18 mouse cellular contexts compared by ENCODE assay signal in the genomic region with DNA sequence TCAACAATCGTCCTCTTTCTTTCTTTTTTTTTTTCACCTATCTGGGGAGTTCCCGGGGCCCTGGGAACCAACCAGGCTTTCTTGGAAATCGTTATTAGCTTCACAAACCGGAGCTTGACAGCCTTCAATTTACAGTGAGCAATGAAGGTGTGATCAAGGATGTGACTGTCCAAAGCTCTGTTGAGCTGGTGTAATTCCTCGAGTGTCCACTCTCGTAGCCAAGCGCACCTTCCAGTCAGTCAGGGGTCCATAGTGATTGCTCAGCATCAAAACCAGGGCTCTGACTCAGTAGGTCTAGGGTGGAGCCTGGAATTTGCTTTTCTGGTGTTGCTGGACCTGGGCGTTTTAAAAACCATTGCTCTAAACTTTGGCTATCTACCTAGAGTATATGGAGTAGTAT. TPM values are rescaled to one million over a fixed set of nuclear protein-coding genes. Genes with fewer than 3 reads are reported as not detected.
DNase-seq lines count a peak whose midpoint lies in the region; ATAC-seq and TF ChIP-seq lines count a peak whose summit lies in the region.
"Had no signal": no experiment of that assay in that cellular context is flagged by ENCODE, and none has a peak within 500 bp of the region (broad histone marks: within the 10 kb centered on the region; RNA-seq: fewer than 3 reads in every experiment).

No protein-coding gene starts in this region.

- no peaks in the 10 kb centered on the region for H3K9me3 ChIP-seq in embryonic facial prominence, embryonic 13.5 days
- H3K9me3 ChIP-seq in embryonic facial prominence, embryonic 10.5 days = no peaks in the 10 kb centered on the region
- H3K9me3 ChIP-seq in liver, embryonic 14.5 days (ENCODE audit: control insufficient read depth, low read length) = no peaks in the 10 kb centered on the region
- no peaks in the 10 kb centered on the region for H3K9me3 ChIP-seq in liver, embryonic 12.5 days (replicated peaks)
- H3K9me3 ChIP-seq: heart, embryonic 13.5 days; hindbrain, embryonic 10.5 days; limb, embryonic 13.5 days had no signal

- no peak overlapping the region for H3K9ac ChIP-seq in embryonic facial prominence, embryonic 13.5 days
- no peak overlapping the region for H3K9ac ChIP-seq in liver, embryonic 14.5 days (replicated peaks)
- no peak overlapping the region for H3K9ac ChIP-seq in liver, embryonic 12.5 days
- H3K9ac ChIP-seq: heart, embryonic 13.5 days; limb, embryonic 13.5 days had no signal

- TF ChIP-seq POLR2A in myocyte (IDR thresholded peaks at IDR 0.05; ENCODE audit: insufficient read length, low read depth) = peak; percentile 8

- no peak for DNase-seq in embryonic facial prominence, embryonic 10.5 days (ENCODE audit: low spot score)
- DNase-seq in liver, embryonic 14.5 days (ENCODE audit: low read depth in 3 of 3, low spot score in 3 of 3) = no peak
- peak; percentile 60 for DNase-seq in Muller cell, postnatal 12 days (ENCODE audit: inconsistent ontology term)
- DNase-seq in left cerebral cortex, postnatal 36 days (ENCODE audit: low spot score in 2 of 2) = no peak
- no peak for DNase-seq in kidney, postnatal 10 days
- DNase-seq: cerebellum, adult 8-10 months; gastrocnemius, postnatal 14 days; lung, postnatal 14 days; thymus, postnatal 25 days had no signal

- no peaks in the 10 kb centered on the region for H3K27me3 ChIP-seq in embryonic facial prominence, embryonic 13.5 days
- H3K27me3 ChIP-seq in embryonic facial prominence, embryonic 10.5 days (replicated peaks; ENCODE audit: low read depth, poor library complexity, severe bottlenecking) = peaks cover 20% of the 10 kb centered on the region
- H3K27me3 ChIP-seq in liver, embryonic 14.5 days (ENCODE audit: control insufficient read depth, insufficient read depth, low read length) = peaks cover 7% of the 10 kb centered on the region
- H3K27me3 ChIP-seq in liver, embryonic 12.5 days (replicated peaks) = peaks cover 26% of the 10 kb centered on the region
- H3K27me3 ChIP-seq in myocyte (ENCODE audit: control insufficient read depth, insufficient read depth, insufficient read length) = no peaks in the 10 kb centered on the region
- H3K27me3 ChIP-seq: heart, embryonic 13.5 days; limb, embryonic 13.5 days had no signal

- peaks cover 43% of the 10 kb centered on the region for H3K4me1 ChIP-seq in embryonic facial prominence, embryonic 13.5 days
- peaks cover 22% of the 10 kb centered on the region for H3K4me1 ChIP-seq in embryonic facial prominence, embryonic 10.5 days
- H3K4me1 ChIP-seq in liver, embryonic 14.5 days (replicated peaks; ENCODE audit: control insufficient read depth in 2 of 2, insufficient read depth in 2 of 2, low read length in 1 of 2) = peaks cover 0 to under 1% of the 10 kb centered on the region in 2 experiments; a peak in 2 of 4 replicates
- H3K4me1 ChIP-seq in liver, embryonic 12.5 days = no peaks in the 10 kb centered on the region

- no peaks in the 10 kb centered on the region for H3K79me2 ChIP-seq in myocyte (ENCODE audit: control insufficient read depth, insufficient read depth)

- 61% methylated on average over 8 of the region's 8 CpGs for WGBS in embryonic facial prominence, embryonic 13.5 days
- 71% methylated on average over 8 of the region's 8 CpGs for WGBS in embryonic facial prominence, embryonic 10.5 days
- WGBS in liver, embryonic 14.5 days (ENCODE audit: insufficient replicate concordance) = 51% methylated on average over 8 of the region's 8 CpGs
- 54% methylated on average over 8 of the region's 8 CpGs for WGBS in liver, embryonic 12.5 days (ENCODE audit: insufficient replicate concordance)

- no peak for TF ChIP-seq EP300 in liver, embryonic 14.5 days (IDR thresholded peaks at IDR 0.05; ENCODE audit: low read depth)

- no peak overlapping the region for H3ac ChIP-seq in myocyte (ENCODE audit: control insufficient read depth, insufficient read length)

- no peak for ATAC-seq in embryonic facial prominence, embryonic 13.5 days (ENCODE audit: insufficient number of reproducible peaks, insufficient read depth, low FRiP score, low TSS enrichment, low read depth)
- ATAC-seq in liver, embryonic 14.5 days (ENCODE audit: insufficient read depth) = no peak
- ATAC-seq in liver, embryonic 12.5 days = no peak
- ATAC-seq: forebrain, embryonic 16.5 days; intestine, embryonic 16.5 days had no signal

- H3K4me2 ChIP-seq in embryonic facial prominence, embryonic 13.5 days = no peak overlapping the region
- no peak overlapping the region for H3K4me2 ChIP-seq in liver, embryonic 14.5 days (ENCODE audit: low read depth)
- no peak overlapping the region for H3K4me2 ChIP-seq in liver, embryonic 12.5 days
- peak overlapping the region; percentile 51 for H3K4me2 ChIP-seq in myocyte (ENCODE audit: low read depth)
- H3K4me2 ChIP-seq: heart, embryonic 13.5 days; limb, embryonic 13.5 days; midbrain, embryonic 11.5 days had no signal

- no peaks in the 10 kb centered on the region for H3K36me3 ChIP-seq in embryonic facial prominence, embryonic 13.5 days
- no peaks in the 10 kb centered on the region for H3K36me3 ChIP-seq in embryonic facial prominence, embryonic 10.5 days (replicated peaks)
- no peaks in the 10 kb centered on the region for H3K36me3 ChIP-seq in liver, embryonic 14.5 days (replicated peaks; ENCODE audit: control insufficient read depth, insufficient read depth, low read depth)
- no peaks in the 10 kb centered on the region for H3K36me3 ChIP-seq in liver, embryonic 12.5 days
- no peaks in the 10 kb centered on the region for H3K36me3 ChIP-seq in myocyte (ENCODE audit: control insufficient read depth, insufficient read depth)
- H3K36me3 ChIP-seq: heart, embryonic 13.5 days; hindbrain, embryonic 10.5 days; limb, embryonic 13.5 days had no signal

- peak overlapping the region; percentile 48; the same call in 1 of the 2 replicates for H3K27ac ChIP-seq in embryonic facial prominence, embryonic 13.5 days
- no peak overlapping the region for H3K27ac ChIP-seq in embryonic facial prominence, embryonic 10.5 days (replicated peaks)
- H3K27ac ChIP-seq in liver, embryonic 14.5 days = no peak overlapping the region
- H3K27ac ChIP-seq in liver, embryonic 12.5 days = no peak overlapping the region
- H3K27ac ChIP-seq: heart, embryonic 13.5 days; hindbrain, embryonic 10.5 days; limb, embryonic 13.5 days had no signal

- 0 out of 2 replicates have a peak, but pooled peaks have one; percentile 10 for TF ChIP-seq CTCF in liver, embryonic 14.5 days (IDR thresholded peaks at IDR 0.05; ENCODE audit: low read depth)

- H3K4me3 ChIP-seq in embryonic facial prominence, embryonic 13.5 days = no peak overlapping the region
- no peak overlapping the region for H3K4me3 ChIP-seq in embryonic facial prominence, embryonic 10.5 days
- H3K4me3 ChIP-seq in liver, embryonic 14.5 days (ENCODE audit: insufficient read depth in 1 of 2, low read depth in 2 of 2, low read length in 2 of 2) = no peak overlapping the region
- H3K4me3 ChIP-seq in liver, embryonic 12.5 days = no peak overlapping the region
- no peak overlapping the region for H3K4me3 ChIP-seq in myocyte
- H3K4me3 ChIP-seq: heart, embryonic 13.5 days; hindbrain, embryonic 10.5 days; limb, embryonic 13.5 days had no signal

- intact Hi-C loops in left cerebral cortex, postnatal 36 days (cut with DNase I) = no loop called here

TF ChIP-seq in myocyte, 11 proteins besides CTCF, POLR2A, EP300 and RAD21 (continues in another document):
- TF ChIP-seq POLR2AphosphoS2 (IDR thresholded peaks at IDR 0.05; ENCODE audit: insufficient read length, low read depth) (no peak), REST (IDR thresholded peaks at IDR 0.05; ENCODE audit: insufficient read depth, insufficient read length) (no peak), USF1 (IDR thresholded peaks at IDR 0.05; ENCODE audit: low read depth) (no peak), MYOD1 (IDR thresholded peaks at IDR 0.05; ENCODE audit: control insufficient read depth in 1 of 3, insufficient read length in 2 of 3, low read depth in 2 of 3) (no peak)

RNA-seq across cellular contexts. Expression of gene Phlda3, which starts 5.7 kb away (rescaled TPM):
- 78.0 and 85.6 TPM in 2 replicates for polyA plus RNA-seq in embryonic facial prominence, embryonic 13.5 days (2015; fragmentation: Nextera tagmentation; extraction: Ambion mirVana)
- 29.0 and 32.2 TPM in 2 replicates for polyA plus RNA-seq in embryonic facial prominence, embryonic 10.5 days (2016; fragmentation: Nextera tagmentation; extraction: Ambion mirVana)
- 3.2 TPM in 2 replicates for polyA plus RNA-seq in liver, embryonic 14.5 days (2012; rRNA removed)
- polyA plus RNA-seq in liver, embryonic 14.5 days (2014; fragmentation: Nextera tagmentation; extraction: Ambion mirVana) = 4.5 and 5.2 TPM in 2 replicates
- 11.4 and 11.9 TPM in 2 replicates for polyA plus RNA-seq in liver, embryonic 12.5 days (2016; fragmentation: Nextera tagmentation; extraction: Ambion mirVana)
- 317 TPM for polyA plus RNA-seq in myocyte (2012; fragmentation: generic; extraction: Trizol)
- 10 to 100 TPM; 18.2 to 28.8 TPM for total RNA-seq in left cerebral cortex, postnatal 36 days (2021)

RNA-seq across cellular contexts. Expression of gene Tnni1, which starts 19.0 kb away (rescaled TPM):
- polyA plus RNA-seq in embryonic facial prominence, embryonic 13.5 days (2015; fragmentation: Nextera tagmentation; extraction: Ambion mirVana) = 28.9 and 33.8 TPM in 2 replicates
- polyA plus RNA-seq in embryonic facial prominence, embryonic 10.5 days (2016; fragmentation: Nextera tagmentation; extraction: Ambion mirVana) = 5.5 and 7.9 TPM in 2 replicates
- polyA plus RNA-seq in liver, embryonic 14.5 days (2012; rRNA removed) = 0.95 and 1.3 TPM in 2 replicates
- 1.5 and 1.7 TPM in 2 replicates for polyA plus RNA-seq in liver, embryonic 14.5 days (2014; fragmentation: Nextera tagmentation; extraction: Ambion mirVana)
- 10.5 and 12.9 TPM in 2 replicates for polyA plus RNA-seq in liver, embryonic 12.5 days (2016; fragmentation: Nextera tagmentation; extraction: Ambion mirVana)
- polyA plus RNA-seq in myocyte (2012; fragmentation: generic; extraction: Trizol) = 3,569 TPM
- total RNA-seq in left cerebral cortex, postnatal 36 days (2021) = 1 to 10 TPM; 2.2 to 4.8 TPM
- polyA plus RNA-seq: forebrain, embryonic 16.5 days had no signal

RNA-seq across cellular contexts. Expression of gene Csrp1, which starts 40.4 kb away (rescaled TPM):
- polyA plus RNA-seq in embryonic facial prominence, embryonic 13.5 days (2015; fragmentation: Nextera tagmentation; extraction: Ambion mirVana) = 77.0 and 79.3 TPM in 2 replicates
- polyA plus RNA-seq in embryonic facial prominence, embryonic 10.5 days (2016; fragmentation: Nextera tagmentation; extraction: Ambion mirVana) = 47.4 and 51.9 TPM in 2 replicates
- polyA plus RNA-seq in liver, embryonic 14.5 days (2012; rRNA removed) = 35.7 and 38.2 TPM in 2 replicates
- polyA plus RNA-seq in liver, embryonic 14.5 days (2014; fragmentation: Nextera tagmentation; extraction: Ambion mirVana) = 33.8 and 34.7 TPM in 2 replicates
- 56.2 and 60.7 TPM in 2 replicates for polyA plus RNA-seq in liver, embryonic 12.5 days (2016; fragmentation: Nextera tagmentation; extraction: Ambion mirVana)
- 219 TPM for polyA plus RNA-seq in myocyte (2012; fragmentation: generic; extraction: Trizol)
- 100 to 1,000 TPM; 195 to 250 TPM for total RNA-seq in left cerebral cortex, postnatal 36 days (2021)

RNA-seq across cellular contexts. Expression of gene Lad1, which starts 58.2 kb away (rescaled TPM):
- polyA plus RNA-seq in embryonic facial prominence, embryonic 13.5 days (2015; fragmentation: Nextera tagmentation; extraction: Ambion mirVana) = 13.2 and 13.6 TPM in 2 replicates
- 7.5 TPM in 2 replicates for polyA plus RNA-seq in embryonic facial prominence, embryonic 10.5 days (2016; fragmentation: Nextera tagmentation; extraction: Ambion mirVana)
- polyA plus RNA-seq in liver, embryonic 14.5 days (2012; rRNA removed) = 0.12 and 0.30 TPM in 2 replicates
- polyA plus RNA-seq in liver, embryonic 14.5 days (2014; fragmentation: Nextera tagmentation; extraction: Ambion mirVana) = 0.13 and 0.14 TPM in 2 replicates
- 0.26 and 0.79 TPM in 2 replicates for polyA plus RNA-seq in liver, embryonic 12.5 days (2016; fragmentation: Nextera tagmentation; extraction: Ambion mirVana)
- 0.46 TPM for polyA plus RNA-seq in myocyte (2012; fragmentation: generic; extraction: Trizol)
- total RNA-seq in left cerebral cortex, postnatal 36 days (2021) = 1 to 10 TPM; 1.1 to 1.5 TPM

Comparison
In these comparisons a context has a peak if more than half of its experiments do, and no peak if none do; other contexts are left out.
1. RNA of gene Tnni1, which starts 19.0 kb away (polyA plus RNA-seq): 3,569 TPM in myocyte (single experiment); 28.9 to 33.8 TPM in embryonic facial prominence, embryonic 13.5 days, 10.5 to 12.9 TPM in liver, embryonic 12.5 days, 5.5 to 7.9 TPM in embryonic facial prominence, embryonic 10.5 days and 0.95 to 1.7 TPM in liver, embryonic 14.5 days; every median in the first group is over 100 times any median in the second.